Mouse (Mus musculus): Measurements from ENCODE around the gene Sh3pxd2b. TPM values are rescaled to one million over a fixed set of nuclear protein-coding genes. Genes with fewer than 3 reads are reported as not detected.

Gene Sh3pxd2b
- polyA plus RNA-seq, 1 experiment = not detected

- no peak overlapping the region for H3K27ac ChIP-seq (ENCODE audit: insufficient read depth, low read depth, low read length)
- 87% methylated on average over 2 of the region's 2 CpGs for WGBS
- 0 out of 2 replicates have a peak, but pooled peaks cover 4% of the 10 kb centered on the region for H3K4me1 ChIP-seq (ENCODE audit: control insufficient read depth, insufficient read depth, low read length)
- no peak overlapping the region for H3K4me3 ChIP-seq (ENCODE audit: insufficient read depth, low read depth, low read length)
- TF ChIP-seq CTCF (IDR thresholded peaks at IDR 0.05; ENCODE audit: insufficient read depth, low read depth, low read length) = no peak
These were observed 14.4 kb upstream of the Sh3pxd2b start for GRCm38 (mm10) chr11:32333235-32333634.

GRCm38 (mm10) chr11:32336435-32336907 is 11.1 kb upstream of the Sh3pxd2b start:
- WGBS = 89% methylated on average over 6 of the region's 6 CpGs
- no peaks in the 10 kb centered on the region for H3K4me1 ChIP-seq (ENCODE audit: control insufficient read depth, insufficient read depth, low read length)
- TF ChIP-seq CTCF (IDR thresholded peaks at IDR 0.05; ENCODE audit: insufficient read depth, low read depth, low read length) (no peak), POLR2A (IDR thresholded peaks at IDR 0.05; ENCODE audit: insufficient read depth, low read depth, low read length) (no peak)

GRCm38 (mm10) chr11:32339131-32339531 is 8.5 kb upstream of the Sh3pxd2b start:
- Histone ChIP-seq H3K27ac (ENCODE audit: insufficient read depth, low read depth, low read length) (no peak overlapping the region), H3K4me3 (ENCODE audit: insufficient read depth, low read depth, low read length) (no peak overlapping the region), H3K4me1 (ENCODE audit: control insufficient read depth, insufficient read depth, low read length) (no peaks in the 10 kb centered on the region)
- WGBS = 74% methylated on average over 2 of the region's 2 CpGs
- TF ChIP-seq POLR2A (IDR thresholded peaks at IDR 0.05; ENCODE audit: insufficient read depth, low read depth, low read length) = no peak
- TF ChIP-seq CTCF (IDR thresholded peaks at IDR 0.05; ENCODE audit: insufficient read depth, low read depth, low read length) = no peak

More at GRCm38 (mm10) chr11:32336435-32336907, 11.1 kb upstream of the Sh3pxd2b start:
- Histone ChIP-seq H3K4me3 (ENCODE audit: insufficient read depth, low read depth, low read length) (no peak overlapping the region), H3K27ac (ENCODE audit: insufficient read depth, low read depth, low read length) (no peak overlapping the region)

GRCm38 (mm10) chr11:32340476-32341473 is 6.8 kb upstream of the Sh3pxd2b start:
- Histone ChIP-seq H3K27ac (ENCODE audit: insufficient read depth, low read depth, low read length) (no peak overlapping the region), H3K4me1 (ENCODE audit: control insufficient read depth, insufficient read depth, low read length) (no peaks in the 10 kb centered on the region), H3K4me3 (ENCODE audit: insufficient read depth, low read depth, low read length) (no peak overlapping the region)
- WGBS = 54% methylated on average over 17 of the region's 17 CpGs
- TF ChIP-seq CTCF (IDR thresholded peaks at IDR 0.05; ENCODE audit: insufficient read depth, low read depth, low read length) = peak; percentile 42; the same call in 1 of the 2 replicates
- TF ChIP-seq POLR2A (IDR thresholded peaks at IDR 0.05; ENCODE audit: insufficient read depth, low read depth, low read length) = no peak

- WGBS = 16% methylated on average over 2 of the region's 2 CpGs
- no peak for TF ChIP-seq POLR2A (IDR thresholded peaks at IDR 0.05; ENCODE audit: insufficient read depth, low read depth, low read length)
- peak; percentile 64; the same call in 1 of the 2 replicates for TF ChIP-seq CTCF (IDR thresholded peaks at IDR 0.05; ENCODE audit: insufficient read depth, low read depth, low read length)
- Histone ChIP-seq H3K27ac (ENCODE audit: insufficient read depth, low read depth, low read length) (no peak overlapping the region), H3K4me1 (ENCODE audit: control insufficient read depth, insufficient read depth, low read length) (peaks cover 4% of the 10 kb centered on the region), H3K4me3 (ENCODE audit: insufficient read depth, low read depth, low read length) (no peak overlapping the region)
These were observed 4.8 kb upstream of the Sh3pxd2b start for GRCm38 (mm10) chr11:32342770-32343191.

GRCm38 (mm10) chr11:32343350-32343749 is 4.3 kb upstream of the Sh3pxd2b start:
- no peak for TF ChIP-seq POLR2A (IDR thresholded peaks at IDR 0.05; ENCODE audit: insufficient read depth, low read depth, low read length)
- TF ChIP-seq CTCF (IDR thresholded peaks at IDR 0.05; ENCODE audit: insufficient read depth, low read depth, low read length) = no peak
- no peak overlapping the region for H3K4me3 ChIP-seq (ENCODE audit: insufficient read depth, low read depth, low read length)
- H3K27ac ChIP-seq (ENCODE audit: insufficient read depth, low read depth, low read length) = no peak overlapping the region
- peaks cover 9% of the 10 kb centered on the region for H3K4me1 ChIP-seq (ENCODE audit: control insufficient read depth, insufficient read depth, low read length)
- 93% methylated on average over 1 of the region's 1 CpGs for WGBS

GRCm38 (mm10) chr11:32345504-32346297 is 1.9 kb upstream of the Sh3pxd2b start:
- 91% methylated on average over 6 of the region's 6 CpGs for WGBS
- H3K4me3 ChIP-seq (ENCODE audit: insufficient read depth, low read depth, low read length) = no peak overlapping the region
- H3K4me1 ChIP-seq (ENCODE audit: control insufficient read depth, insufficient read depth, low read length) = peaks cover 15% of the 10 kb centered on the region
- no peak overlapping the region for H3K27ac ChIP-seq (ENCODE audit: insufficient read depth, low read depth, low read length)
- TF ChIP-seq CTCF (IDR thresholded peaks at IDR 0.05; ENCODE audit: insufficient read depth, low read depth, low read length) = no peak
- TF ChIP-seq POLR2A (IDR thresholded peaks at IDR 0.05; ENCODE audit: insufficient read depth, low read depth, low read length) = no peak

GRCm38 (mm10) chr11:32347264-32347606 is 385 bp upstream of the Sh3pxd2b start:
- Histone ChIP-seq H3K4me3 (ENCODE audit: insufficient read depth, low read depth, low read length) (peak overlapping the region; percentile 70), H3K27ac (ENCODE audit: insufficient read depth, low read depth, low read length) (no peak overlapping the region), H3K4me1 (ENCODE audit: control insufficient read depth, insufficient read depth, low read length) (peaks cover 15% of the 10 kb centered on the region)
- WGBS = 7% methylated on average over 10 of the region's 10 CpGs
- TF ChIP-seq CTCF (IDR thresholded peaks at IDR 0.05; ENCODE audit: insufficient read depth, low read depth, low read length) (no peak), POLR2A (IDR thresholded peaks at IDR 0.05; ENCODE audit: insufficient read depth, low read depth, low read length) (no peak)
